Mouse (Mus musculus) testis, adult 2 months (tissue): ENCODE measurements around the gene Mindy3.

Experiments
- CTCF ChIP-seq: fragments of 200-500 bp; IDR thresholded peaks from 2 replicates; pipeline ENCODE4 v1.5.1; 2012; ENCODE audit warnings: low read depth, mild to moderate bottlenecking, inconsistent platforms, low read length, moderate library complexity; ENCODE audit not compliant: control insufficient read depth, insufficient read depth, insufficient replicate concordance
- POLR2A ChIP-seq: fragments of 200-500 bp; IDR thresholded peaks from 2 replicates; pipeline ENCODE4 v1.6.1; 2012; ENCODE audit warnings: low read depth, mild to moderate bottlenecking, inconsistent platforms, low read length, moderate library complexity; ENCODE audit not compliant: control insufficient read depth

DNA sequence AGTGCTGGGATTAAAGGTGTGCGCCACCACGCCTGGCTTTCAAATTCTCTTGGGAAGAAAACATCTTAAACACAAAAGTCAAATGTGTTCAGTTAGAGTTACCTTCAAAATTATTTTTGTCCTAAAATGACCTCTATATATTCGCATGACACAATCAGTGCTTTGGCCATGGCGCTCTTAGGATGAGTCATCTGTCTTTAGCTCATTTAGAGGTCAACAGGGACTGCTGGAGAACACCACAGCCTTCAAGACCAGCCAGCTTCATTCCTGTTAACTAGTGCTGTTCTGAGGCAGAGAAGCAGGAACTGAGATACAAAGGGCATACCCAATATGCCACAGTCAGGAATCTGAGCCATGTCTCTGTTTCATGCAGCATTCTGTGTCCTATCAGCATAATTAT, 47.9 kb downstream of the Mindy3 start:
- no peak for TF ChIP-seq CTCF
- TF ChIP-seq POLR2A = no peak
